Mouse (Mus musculus) neural tube, embryonic 13.5 days (tissue): ENCODE results near the gene Pih1d1. TPM values are rescaled to one million over a fixed set of nuclear protein-coding genes. Genes with fewer than 3 reads are reported as not detected.
"Not testable (repeated sequence)": the region's sequence is repeated elsewhere in the genome, so short reads cannot be mapped to it uniquely, and the experiment has no call there.

Experiments used
- ATAC-seq: fragments of 200-750 bp; cut with Nextera tagmentation; 2 replicates; pipeline ENCODE4 v1.8.0; 2017; ENCODE audit warnings: low read depth, mild to moderate bottlenecking, moderate TSS enrichment, moderate library complexity
- H3K27ac ChIP-seq: fragments of 300-500 bp; sonication (generic); replicated peaks from 2 replicates; pipeline ENCODE4 v1.5.1; 2015; ENCODE audit warnings: moderate library complexity, mild to moderate bottlenecking, inconsistent platforms
- H3K27me3 ChIP-seq: fragments of 300-500 bp; sonication (generic); 2 replicates; pipeline ENCODE4 v1.6.1; 2015; ENCODE audit warnings: mild to moderate bottlenecking, inconsistent platforms
- H3K36me3 ChIP-seq: fragments of 300-500 bp; sonication (generic); 2 replicates; pipeline ENCODE4 v1.6.1; 2015; ENCODE audit warnings: mild to moderate bottlenecking, inconsistent platforms
- H3K4me1 ChIP-seq: fragments of 300-500 bp; sonication (generic); replicated peaks from 2 replicates; pipeline ENCODE4 v1.6.1; 2015; ENCODE audit warnings: inconsistent platforms
- H3K4me2 ChIP-seq: fragments of 300-500 bp; sonication (generic); 2 replicates; pipeline ENCODE4 v1.6.1; 2015; ENCODE audit warnings: inconsistent platforms, mild to moderate bottlenecking, moderate library complexity
- H3K4me3 ChIP-seq: fragments of 300-500 bp; sonication (generic); 2 replicates; pipeline ENCODE4 v1.5.1; 2015; ENCODE audit warnings: mild to moderate bottlenecking, inconsistent platforms
- H3K9ac ChIP-seq: fragments of 300-500 bp; sonication (generic); 2 replicates; pipeline ENCODE4 v1.6.1; 2015; ENCODE audit warnings: moderate library complexity, mild to moderate bottlenecking, inconsistent platforms
- H3K9me3 ChIP-seq: fragments of 300-500 bp; sonication (generic); 2 replicates; pipeline ENCODE4 v1.6.1; 2016; ENCODE audit warnings: inconsistent platforms
- WGBS: fragments of 180-500 bp; shearing (Covaris S2); methylation state at CpG from one replicate; pipeline ENCODE4 v1.1.7; 2015; 5-methylcytosine and 5-hydroxymethylcytosine counted together
- polyA plus RNA-seq: library from polyadenylated mRNA; unstranded; fragments of >200 nt; fragmentation: Nextera tagmentation; extraction: Ambion mirVana; gene quantifications from 2 replicates; pipeline ENCODE4 v1.2.1, GENCODE M21; 2015

Pih1d1 gene
- polyA plus RNA-seq, 1 experiment from 2014 or later, result 91.9 TPM

DNA sequence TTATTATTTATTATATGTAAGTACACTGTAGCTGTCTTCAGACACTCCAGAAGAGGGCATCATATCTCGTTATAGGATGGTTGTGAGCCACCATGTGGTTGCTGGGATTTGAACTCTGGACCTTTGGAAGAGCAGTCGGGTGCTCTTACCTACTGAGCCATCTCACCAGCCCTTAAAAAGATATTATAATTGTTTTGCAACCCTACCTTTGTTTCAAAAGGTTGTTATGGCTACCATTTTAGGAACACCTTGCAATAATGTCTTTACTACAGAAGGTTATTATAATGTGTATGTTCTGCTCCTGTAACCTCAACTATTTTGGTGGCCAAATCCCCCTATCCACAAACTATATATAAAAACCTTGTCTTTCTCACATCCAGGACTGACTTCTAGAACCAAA is 1.1 kb upstream of the Pih1d1 start:
- H3K4me2 ChIP-seq, result peak overlapping the region; percentile 81; the same call in 1 of the 2 replicates
- ATAC-seq, H3K9ac ChIP-seq: not testable (repeated sequence)

GRCm38 (mm10) chr7:45153586-45153985 is 517 bp upstream of the Pih1d1 start:
- H3K9me3 ChIP-seq, result no peaks in the 10 kb centered on the region
- WGBS, result 3% methylated on average over 5 of the region's 5 CpGs
- peaks cover 30% of the 10 kb centered on the region for H3K4me1 ChIP-seq
- H3K9ac ChIP-seq, result peak overlapping the region; percentile 94
- peak overlapping the region; percentile 96 for H3K27ac ChIP-seq
- peak overlapping the region; percentile 63 for H3K4me3 ChIP-seq
- 0 out of 2 replicates have a peak, but pooled peaks have one; percentile 3 for ATAC-seq
- H3K36me3 ChIP-seq, result peaks cover 15% of the 10 kb centered on the region
- H3K4me2 ChIP-seq, result peak overlapping the region; percentile 81
- H3K27me3 ChIP-seq, result no peaks in the 10 kb centered on the region

More for the DNA sequence above, 1.1 kb upstream of the Pih1d1 start:
- H3K27ac ChIP-seq, H3K36me3 ChIP-seq, H3K9me3 ChIP-seq, H3K27me3 ChIP-seq: not testable (repeated sequence)
- peaks cover 30% of the 10 kb centered on the region for H3K4me1 ChIP-seq
- WGBS, result 94% methylated on average over 2 of the region's 2 CpGs
- H3K4me3 ChIP-seq, result peak overlapping the region; percentile 63; the same call in 1 of the 2 replicates

DNA sequence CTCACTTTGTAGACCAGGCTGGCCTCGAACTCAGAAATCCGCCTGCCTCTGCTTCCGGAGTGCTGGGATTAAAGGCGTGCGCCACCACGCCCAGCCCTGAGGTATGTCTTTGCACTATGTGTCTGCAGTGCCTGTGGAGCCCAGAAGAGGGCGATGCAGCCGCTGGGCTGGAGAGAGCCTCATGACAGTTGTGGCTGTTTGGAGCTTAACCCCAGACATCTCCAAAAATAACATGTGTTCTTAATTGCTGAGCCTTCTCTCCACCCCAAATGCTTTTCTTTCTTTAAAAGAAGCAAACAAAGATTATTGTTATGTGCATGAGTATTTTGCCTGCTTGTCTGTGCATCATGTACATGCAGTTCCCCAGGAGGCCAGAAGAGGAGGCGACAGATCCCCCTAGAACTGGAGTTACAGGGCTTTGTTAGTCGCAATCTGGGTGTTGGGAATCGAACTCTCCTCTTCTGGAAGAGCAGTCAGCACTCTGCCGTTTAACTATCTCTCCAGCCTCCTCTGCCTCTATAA is 951 bp downstream of the Pih1d1 start:
- H3K27me3 ChIP-seq, result no peaks in the 10 kb centered on the region
- H3K27ac ChIP-seq, result 0 out of 2 replicates have a peak overlapping the region, but pooled peaks have one; percentile 19
- no peak; the same call in 1 of the 2 replicates for ATAC-seq
- 83% methylated on average over 12 of the region's 12 CpGs for WGBS
- H3K4me1 ChIP-seq, result peaks cover 30% of the 10 kb centered on the region
- peaks cover 30% of the 10 kb centered on the region for H3K36me3 ChIP-seq
- H3K4me2 ChIP-seq, result peak overlapping the region; percentile 81
- H3K9ac ChIP-seq, result peak overlapping the region; percentile 94; the same call in 1 of the 2 replicates
- no peaks in the 10 kb centered on the region for H3K9me3 ChIP-seq
- H3K4me3 ChIP-seq, result peak overlapping the region; percentile 63

DNA sequence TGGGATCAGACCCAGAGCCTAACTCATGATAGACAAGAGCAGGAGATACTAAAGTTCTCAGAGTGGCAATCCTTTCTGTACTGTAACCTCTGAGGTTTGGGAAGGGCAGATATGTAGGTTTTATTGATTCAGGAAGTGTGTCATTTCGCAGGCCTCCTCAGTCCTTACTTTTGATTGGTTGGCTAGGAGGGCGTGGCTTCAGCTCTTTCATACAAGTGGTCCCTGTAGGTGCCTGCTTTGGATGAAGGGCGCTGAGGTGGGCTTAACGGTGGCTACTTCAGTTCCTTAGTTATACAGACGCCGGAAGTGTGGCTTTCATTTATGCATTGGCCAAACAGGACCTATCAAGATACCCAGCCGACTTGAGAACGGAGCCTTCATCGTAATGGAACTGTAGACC is 1.5 kb downstream of the Pih1d1 start:
- peaks cover 27% of the 10 kb centered on the region for H3K4me1 ChIP-seq
- H3K9ac ChIP-seq, result no peak overlapping the region
- no peak for ATAC-seq
- H3K27me3 ChIP-seq, result no peaks in the 10 kb centered on the region
- no peaks in the 10 kb centered on the region for H3K9me3 ChIP-seq
- no peak overlapping the region for H3K27ac ChIP-seq
- H3K4me3 ChIP-seq, result 0 out of 2 replicates have a peak overlapping the region, but pooled peaks have one; percentile 63
- H3K4me2 ChIP-seq, result peak overlapping the region; percentile 81; the same call in 1 of the 2 replicates
- H3K36me3 ChIP-seq, result peaks cover 35% of the 10 kb centered on the region
- 85% methylated on average over 9 of the region's 9 CpGs for WGBS

DNA sequence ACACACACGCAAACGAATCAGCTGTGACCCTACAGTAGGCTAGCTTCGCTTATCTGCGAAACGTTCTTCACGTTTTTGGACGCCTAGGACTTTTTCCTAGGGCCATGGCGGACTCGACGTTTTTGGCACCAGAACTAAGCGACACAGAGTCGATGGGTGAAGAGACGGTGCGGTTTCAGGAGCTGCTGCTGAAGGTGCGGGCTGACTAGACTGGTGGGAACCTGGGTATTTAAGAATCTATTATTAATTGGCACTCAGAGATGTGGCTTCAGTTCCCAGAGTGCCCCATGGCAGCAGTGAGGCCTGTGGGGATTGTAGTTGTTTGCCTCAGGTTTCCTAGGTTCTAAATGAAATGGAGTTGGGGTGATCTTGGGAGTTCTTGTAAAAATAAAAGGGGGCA is 2.1 kb downstream of the Pih1d1 start:
- WGBS, result 96% methylated on average over 15 of the region's 15 CpGs
- no peak for ATAC-seq
- Histone ChIP-seq H3K4me1 (peaks cover 21% of the 10 kb centered on the region), H3K9me3 (no peaks in the 10 kb centered on the region), H3K27ac (no peak overlapping the region), H3K4me3 (no peak overlapping the region), H3K9ac (no peak overlapping the region), H3K27me3 (no peaks in the 10 kb centered on the region), H3K36me3 (peaks cover 39% of the 10 kb centered on the region), H3K4me2 (no peak overlapping the region)

- ATAC-seq, result no peak
- H3K36me3 ChIP-seq, result peaks cover 39% of the 10 kb centered on the region
- H3K4me1 ChIP-seq, result peaks cover 25% of the 10 kb centered on the region
- WGBS, result 87% methylated on average over 14 of the region's 14 CpGs
- H3K9ac ChIP-seq, result no peak overlapping the region
- peaks cover 1% of the 10 kb centered on the region for H3K27me3 ChIP-seq
- H3K27ac ChIP-seq, result no peak overlapping the region
- no peak overlapping the region for H3K4me3 ChIP-seq
- H3K9me3 ChIP-seq, result no peaks in the 10 kb centered on the region
- H3K4me2 ChIP-seq, result no peak overlapping the region
Measured at GRCm38 (mm10) chr7:45157459-45157858, 3.4 kb downstream of the Pih1d1 start.

- 89% methylated on average over 6 of the region's 6 CpGs for WGBS
- no peak overlapping the region for H3K27ac ChIP-seq
- H3K36me3 ChIP-seq, result peaks cover 39% of the 10 kb centered on the region
- ATAC-seq, result no peak
- H3K9me3 ChIP-seq, result no peaks in the 10 kb centered on the region
- peaks cover 16% of the 10 kb centered on the region for H3K27me3 ChIP-seq
- no peak overlapping the region for H3K4me3 ChIP-seq
- no peak overlapping the region for H3K9ac ChIP-seq
- H3K4me2 ChIP-seq, result no peak overlapping the region
- H3K4me1 ChIP-seq, result peaks cover 28% of the 10 kb centered on the region
Measured at GRCm38 (mm10) chr7:45158991-45159390, 4.9 kb downstream of the Pih1d1 start.

DNA sequence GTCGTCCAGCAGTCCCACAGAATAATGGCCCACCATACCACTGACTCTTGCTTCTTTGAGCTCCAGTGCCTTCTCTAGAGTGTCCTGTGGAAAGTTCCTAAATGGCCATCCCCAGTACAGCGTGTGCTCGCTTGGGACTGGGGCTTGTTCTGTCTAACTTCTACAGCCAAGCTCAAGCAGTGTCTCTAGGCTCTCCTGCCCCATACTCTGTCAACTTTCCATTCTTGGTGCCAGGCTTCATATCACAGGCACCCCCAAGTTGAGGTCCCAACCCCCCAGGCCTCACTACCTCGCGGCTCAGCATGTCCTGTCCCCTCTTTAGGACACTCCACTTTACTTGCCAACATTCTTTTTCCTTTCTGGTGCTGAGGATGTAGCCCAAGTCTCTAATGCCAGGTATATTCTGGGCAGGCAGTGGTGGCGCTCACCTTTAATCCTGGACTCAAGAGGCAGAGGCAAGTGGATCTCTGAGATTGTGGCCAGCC is 6.3 kb downstream of the Pih1d1 start:
- H3K4me2 ChIP-seq, result no peak overlapping the region
- no peak overlapping the region for H3K4me3 ChIP-seq
- H3K9ac ChIP-seq, result no peak overlapping the region
- ATAC-seq, result no peak
- H3K27me3 ChIP-seq, result peaks cover 30% of the 10 kb centered on the region
- H3K27ac ChIP-seq, result no peak overlapping the region
- peaks cover 25% of the 10 kb centered on the region for H3K4me1 ChIP-seq
- peaks cover 39% of the 10 kb centered on the region for H3K36me3 ChIP-seq
- 94% methylated on average over 6 of the region's 6 CpGs for WGBS
- no peaks in the 10 kb centered on the region for H3K9me3 ChIP-seq

- Histone ChIP-seq H3K27ac (no peak overlapping the region), H3K27me3 (peaks cover 35% of the 10 kb centered on the region), H3K4me2 (no peak overlapping the region), H3K36me3 (peaks cover 39% of the 10 kb centered on the region), H3K4me3 (no peak overlapping the region), H3K9me3 (no peaks in the 10 kb centered on the region), H3K4me1 (peaks cover 20% of the 10 kb centered on the region), H3K9ac (no peak overlapping the region)
- 95% methylated on average over 3 of the region's 3 CpGs for WGBS
- no peak for ATAC-seq
Measured at GRCm38 (mm10) chr7:45160866-45161265, 6.8 kb downstream of the Pih1d1 start.

DNA sequence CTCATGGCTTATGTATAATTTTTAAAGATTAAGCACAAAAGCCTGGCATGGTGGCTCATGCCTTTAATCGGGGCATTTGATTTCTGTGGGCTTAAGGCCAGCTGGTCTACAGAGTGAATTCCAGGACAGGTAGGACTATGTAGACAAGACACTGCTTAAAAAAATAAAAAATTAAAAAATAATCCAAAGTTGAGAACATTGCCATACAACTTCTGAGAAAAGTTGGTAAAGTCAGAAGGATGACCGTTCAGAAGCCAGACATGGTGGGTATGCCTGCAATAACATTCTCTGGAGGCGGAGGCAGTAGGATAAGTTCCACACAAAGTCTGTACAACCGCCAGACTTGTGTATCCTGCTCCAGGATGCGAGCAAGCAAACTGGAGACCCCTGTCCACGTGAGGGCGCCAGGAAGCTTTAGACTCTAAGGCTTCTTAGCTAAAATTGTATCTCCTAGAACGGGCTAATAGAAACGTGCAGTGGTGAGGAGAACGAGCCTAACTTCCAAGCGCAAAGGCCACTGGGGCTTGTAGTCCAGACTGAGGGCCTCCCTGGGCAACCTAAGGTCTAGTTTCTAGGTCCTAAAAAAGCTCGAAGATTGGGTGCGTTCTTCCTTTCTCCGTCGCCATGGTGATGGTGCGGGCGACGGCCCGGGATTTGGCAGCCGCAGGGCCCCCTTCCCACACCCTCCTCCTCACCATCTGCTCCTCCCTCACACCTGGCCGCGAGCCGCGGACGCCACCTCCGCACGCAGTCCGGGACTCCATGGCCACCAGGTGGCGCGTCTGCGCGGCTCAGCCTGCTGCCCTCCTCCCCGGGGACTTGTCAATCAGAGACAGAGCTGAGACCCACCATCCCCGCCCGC is 7.7 kb downstream of the Pih1d1 start:
- Histone ChIP-seq H3K27me3 (peaks cover 45% of the 10 kb centered on the region), H3K9me3 (no peaks in the 10 kb centered on the region)
- peak; percentile 93 for ATAC-seq

GRCm38 (mm10) chr7:45162551-45162950 is 8.4 kb downstream of the Pih1d1 start:
- Histone ChIP-seq H3K36me3 (peaks cover 34% of the 10 kb centered on the region), H3K4me2 (peak overlapping the region; percentile 67), H3K9ac (peak overlapping the region; percentile 56), H3K27ac (0 out of 2 replicates have a peak overlapping the region, but pooled peaks have one; percentile 49), H3K9me3 (no peaks in the 10 kb centered on the region), H3K4me3 (peak overlapping the region; percentile 38), H3K27me3 (peaks cover 52% of the 10 kb centered on the region), H3K4me1 (peaks cover 22% of the 10 kb centered on the region)
- 0 out of 2 replicates have a peak, but pooled peaks have one; percentile 2 for ATAC-seq
- 23% methylated on average over 6 of the region's 6 CpGs for WGBS

More for the DNA sequence above, 7.7 kb downstream of the Pih1d1 start:
- WGBS, result 5% methylated on average over 35 of the region's 35 CpGs
- Histone ChIP-seq H3K4me3 (peak overlapping the region; percentile 38), H3K27ac (peak overlapping the region; percentile 49; the same call in 1 of the 2 replicates), H3K4me2 (peak overlapping the region; percentile 67), H3K4me1 (peaks cover 20% of the 10 kb centered on the region), H3K36me3 (peaks cover 39% of the 10 kb centered on the region), H3K9ac (peak overlapping the region; percentile 56)

DNA sequence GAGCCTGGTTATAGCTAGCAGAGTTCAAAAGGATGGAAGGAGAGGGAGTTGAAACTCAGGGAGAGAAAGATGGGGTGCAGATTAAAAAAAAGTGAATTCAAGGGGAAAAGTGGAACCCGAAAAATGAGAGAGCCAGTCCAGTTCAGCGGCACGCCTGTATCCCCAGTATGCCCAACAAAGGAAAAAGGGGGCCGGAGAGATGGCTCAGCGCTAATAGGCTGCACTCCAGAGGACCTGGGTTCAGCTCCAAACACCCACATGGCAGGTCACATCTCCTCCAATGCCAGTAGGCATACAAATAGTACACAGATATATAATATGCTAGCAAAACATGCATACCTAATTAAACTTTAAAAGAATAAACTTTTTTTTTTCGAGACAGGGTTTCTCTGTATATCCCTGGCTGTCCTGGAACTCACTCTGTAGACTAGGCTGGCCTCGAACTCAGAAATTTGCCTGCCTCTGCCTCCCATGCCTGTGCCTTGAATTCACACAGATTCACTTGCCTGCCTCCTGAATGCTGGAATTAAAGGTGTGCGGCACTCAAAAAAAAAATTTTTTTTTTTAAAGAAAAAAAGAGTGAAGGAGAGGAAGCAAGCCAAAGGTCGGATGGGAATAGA is 9.0 kb downstream of the Pih1d1 start:
- H3K9me3 ChIP-seq, result no peaks in the 10 kb centered on the region
- peaks cover 29% of the 10 kb centered on the region for H3K36me3 ChIP-seq
- peaks cover 27% of the 10 kb centered on the region for H3K4me1 ChIP-seq
- ATAC-seq, result no peak
- H3K27ac ChIP-seq, result no peak overlapping the region
- no peak overlapping the region for H3K9ac ChIP-seq
- H3K4me3 ChIP-seq, result no peak overlapping the region
- 73% methylated on average over 9 of the region's 9 CpGs for WGBS
- H3K4me2 ChIP-seq, result no peak overlapping the region
- H3K27me3 ChIP-seq, result peaks cover 58% of the 10 kb centered on the region
